Mouse (Mus musculus) small intestine, adult 2 months (tissue): ENCODE measurements around the gene Erp29. TPM values are rescaled to one million over a fixed set of nuclear protein-coding genes. Genes with fewer than 3 reads are reported as not detected.

ENCODE experiments used
- H3K27ac ChIP-seq: fragments of 200-500 bp; 2 replicates; pipeline ENCODE4 v1.5.1; 2012; ENCODE audit warnings: low read depth, low read length, control low read depth, inconsistent platforms; ENCODE audit not compliant: insufficient read depth
- H3K27me3 ChIP-seq: fragments of 200-500 bp; 2 replicates; pipeline ENCODE4 v1.6.1; 2012; ENCODE audit warnings: mild to moderate bottlenecking, moderate library complexity, low read length, inconsistent platforms; ENCODE audit not compliant: control insufficient read depth, insufficient read depth
- H3K36me3 ChIP-seq: fragments of 200-500 bp; 2 replicates; pipeline ENCODE4 v1.6.1; 2012; ENCODE audit warnings: mild to moderate bottlenecking, low read length, control low read depth, inconsistent platforms; ENCODE audit not compliant: control insufficient read depth, insufficient read depth
- H3K4me1 ChIP-seq: fragments of 200-500 bp; 2 replicates; pipeline ENCODE4 v1.6.1; 2012; ENCODE audit warnings: low read length, inconsistent platforms, mixed read lengths; ENCODE audit not compliant: control insufficient read depth, insufficient read depth, insufficient read length
- H3K4me3 ChIP-seq: fragments of 200-500 bp; 2 replicates; pipeline ENCODE4 v1.5.1; 2012; ENCODE audit warnings: low read depth, mild to moderate bottlenecking, control low read depth, inconsistent platforms, low read length, moderate library complexity
- CTCF ChIP-seq: fragments of 200-500 bp; IDR thresholded peaks from 2 replicates; pipeline ENCODE4 v1.5.1; 2012; ENCODE audit warnings: low read depth, mild to moderate bottlenecking, control low read depth, inconsistent platforms, low read length, moderate library complexity, mixed read lengths; ENCODE audit not compliant: insufficient replicate concordance, insufficient read length; ENCODE audit errors: extremely low read depth
- POLR2A ChIP-seq: fragments of 200-500 bp; IDR thresholded peaks from 2 replicates; pipeline ENCODE4 v1.6.1; 2012; ENCODE audit warnings: low read depth, mild to moderate bottlenecking, control low read depth, inconsistent platforms, low read length, moderate library complexity
- WGBS: fragments of 180-500 bp; shearing (Covaris S2); methylation state at CpG from one replicate; pipeline ENCODE4 v1.1.7; 2018; 5-methylcytosine and 5-hydroxymethylcytosine counted together
- polyA plus RNA-seq: library from polyadenylated mRNA; depleted of rRNA; stranded (reverse); fragments of >200 nt; gene quantifications from 2 replicates; pipeline ENCODE4 v1.2.3, GENCODE M21; 2012

Gene Erp29
- polyA plus RNA-seq, 1 experiment, result 35.6 TPM

- peaks cover 67% of the 10 kb centered on the region for H3K36me3 ChIP-seq
- peaks cover 3% of the 10 kb centered on the region; the same call in 1 of the 2 replicates for H3K4me1 ChIP-seq
- H3K27me3 ChIP-seq, result no peaks in the 10 kb centered on the region
- 46% methylated on average over 10 of the region's 10 CpGs for WGBS
- no peak overlapping the region for H3K27ac ChIP-seq
- TF ChIP-seq CTCF, result no peak
- no peak for TF ChIP-seq POLR2A
- H3K4me3 ChIP-seq, result no peak overlapping the region
Observed at GRCm38 (mm10) chr5:121423297-121423696, 29.0 kb downstream of the Erp29 start.

GRCm38 (mm10) chr5:121422787-121423186 is 29.5 kb downstream of the Erp29 start:
- Histone ChIP-seq H3K36me3 (peaks cover 67% of the 10 kb centered on the region), H3K27ac (no peak overlapping the region), H3K4me3 (no peak overlapping the region), H3K4me1 (peaks cover 3% of the 10 kb centered on the region; the same call in 1 of the 2 replicates), H3K27me3 (no peaks in the 10 kb centered on the region)
- 91% methylated on average over 6 of the region's 6 CpGs for WGBS
- TF ChIP-seq POLR2A, result no peak
- no peak for TF ChIP-seq CTCF

- H3K4me1 ChIP-seq, result peaks cover 3% of the 10 kb centered on the region; the same call in 1 of the 2 replicates
- H3K27ac ChIP-seq, result no peak overlapping the region
- peaks cover 67% of the 10 kb centered on the region for H3K36me3 ChIP-seq
- no peaks in the 10 kb centered on the region for H3K27me3 ChIP-seq
- 92% methylated on average over 9 of the region's 9 CpGs for WGBS
- H3K4me3 ChIP-seq, result no peak overlapping the region
- TF ChIP-seq POLR2A, result no peak
- no peak for TF ChIP-seq CTCF
Observed at GRCm38 (mm10) chr5:121420721-121421120, 31.6 kb downstream of the Erp29 start.

GRCm38 (mm10) chr5:121410975-121411374 is 41.3 kb downstream of the Erp29 start:
- Histone ChIP-seq H3K4me3 (no peak overlapping the region), H3K27me3 (no peaks in the 10 kb centered on the region), H3K4me1 (peaks cover 8% of the 10 kb centered on the region; the same call in 1 of the 2 replicates), H3K27ac (peak overlapping the region; percentile 7; the same call in 1 of the 2 replicates), H3K36me3 (peaks cover 35% of the 10 kb centered on the region)
- TF ChIP-seq CTCF (no peak), POLR2A (no peak)
- 33% methylated on average over 4 of the region's 4 CpGs for WGBS

DNA sequence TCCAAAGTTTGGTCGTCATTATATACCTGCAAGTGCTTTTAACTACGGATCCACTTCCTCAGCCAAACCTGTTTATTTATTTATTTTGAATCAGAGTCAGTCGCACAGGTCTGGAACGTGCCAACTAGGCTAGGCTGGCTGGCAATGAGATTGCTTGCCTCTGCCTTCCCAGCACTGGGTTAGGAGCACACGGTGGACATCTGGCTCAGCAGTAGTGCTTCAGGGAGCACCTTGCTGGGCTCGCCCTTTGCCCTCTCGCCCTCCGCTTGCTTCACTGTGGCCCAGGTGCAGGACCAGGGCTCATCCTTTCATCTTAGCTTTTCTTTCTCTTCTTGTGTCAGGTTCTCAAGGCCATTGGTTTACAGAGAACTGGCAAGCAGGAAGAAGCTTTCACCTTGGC is 44.5 kb downstream of the Erp29 start:
- peaks cover 8% of the 10 kb centered on the region; the same call in 1 of the 2 replicates for H3K4me1 ChIP-seq

DNA sequence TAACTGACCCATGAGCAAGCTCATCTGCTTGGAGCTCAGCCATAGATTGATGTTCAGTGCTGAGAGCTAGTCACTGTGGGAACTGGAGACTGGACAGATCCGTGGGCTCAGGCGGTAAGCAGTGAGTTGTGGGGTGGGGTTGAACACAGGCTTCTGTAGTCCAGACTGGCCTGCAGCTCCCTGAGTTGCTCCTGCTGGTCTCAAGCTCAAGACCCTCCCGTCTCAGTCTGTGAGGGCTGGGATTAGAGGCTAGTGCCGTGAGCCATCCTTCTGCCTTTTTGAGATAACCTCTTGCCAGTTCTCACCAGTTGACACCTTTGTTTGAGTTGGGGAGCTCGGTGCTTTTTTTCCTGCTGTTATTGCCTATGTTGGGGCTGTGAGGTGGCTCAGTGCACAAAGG is 51.5 kb downstream of the Erp29 start:
- Histone ChIP-seq H3K4me1 (peaks cover 16% of the 10 kb centered on the region; the same call in 1 of the 2 replicates), H3K36me3 (no peaks in the 10 kb centered on the region), H3K27ac (no peak overlapping the region), H3K4me3 (no peak overlapping the region), H3K27me3 (no peaks in the 10 kb centered on the region)
- WGBS, result 66% methylated on average over 5 of the region's 5 CpGs
- TF ChIP-seq CTCF (no peak), POLR2A (no peak)

More for the DNA sequence above, 44.5 kb downstream of the Erp29 start:
- Histone ChIP-seq H3K4me3 (no peak overlapping the region), H3K27me3 (no peaks in the 10 kb centered on the region), H3K27ac (no peak overlapping the region), H3K36me3 (peaks cover 15% of the 10 kb centered on the region)
- TF ChIP-seq CTCF, result no peak
- TF ChIP-seq POLR2A, result no peak
- WGBS, result 56% methylated on average over 8 of the region's 8 CpGs

GRCm38 (mm10) chr5:121400064-121400463 is 52.2 kb downstream of the Erp29 start:
- Histone ChIP-seq H3K27ac (0 out of 2 replicates have a peak overlapping the region, but pooled peaks have one; percentile 4), H3K36me3 (no peaks in the 10 kb centered on the region), H3K4me1 (peaks cover 16% of the 10 kb centered on the region; the same call in 1 of the 2 replicates), H3K4me3 (no peak overlapping the region), H3K27me3 (no peaks in the 10 kb centered on the region)
- 14% methylated on average over 5 of the region's 5 CpGs for WGBS
- no peak for TF ChIP-seq POLR2A
- TF ChIP-seq CTCF, result no peak
